Mouse (Mus musculus) midbrain, embryonic 12.5 days (tissue): ENCODE measurements at regions not wholly inside any gene's neighbourhood (a gene's known extent, or its start where the extent isn't known, plus 50 kb on each side); places are given as distances from the start of the nearest gene placed in this dataset.

Source experiments
- ATAC-seq: fragments of 200-750 bp; cut with Nextera tagmentation; 2 replicates; pipeline ENCODE4 v1.8.0; 2017; ENCODE audit warnings: low read depth, moderate TSS enrichment, moderate library complexity; ENCODE audit not compliant: low FRiP score
- H3K27ac ChIP-seq: fragments of 300-500 bp; sonication (generic); replicated peaks from 2 replicates; pipeline ENCODE4 v1.5.1; 2016; ENCODE audit warnings: mild to moderate bottlenecking
- H3K27me3 ChIP-seq: fragments of 300-500 bp; sonication (generic); 2 replicates; pipeline ENCODE4 v1.6.1; 2016; ENCODE audit warnings: mild to moderate bottlenecking
- H3K36me3 ChIP-seq: fragments of 300-500 bp; sonication (generic); 2 replicates; pipeline ENCODE4 v1.6.1; 2016
- H3K4me1 ChIP-seq: fragments of 300-500 bp; sonication (generic); 2 replicates; pipeline ENCODE4 v1.6.1; 2016
- H3K4me2 ChIP-seq: fragments of 300-500 bp; sonication (generic); replicated peaks from 2 replicates; pipeline ENCODE4 v1.6.1; 2016; ENCODE audit warnings: mild to moderate bottlenecking, moderate library complexity
- H3K4me3 ChIP-seq: fragments of 300-500 bp; sonication (generic); 2 replicates; pipeline ENCODE4 v1.5.1; 2016; ENCODE audit warnings: mild to moderate bottlenecking
- H3K9ac ChIP-seq: fragments of 300-500 bp; sonication (generic); replicated peaks from 2 replicates; pipeline ENCODE4 v1.6.1; 2016; ENCODE audit warnings: mild to moderate bottlenecking, moderate library complexity
- H3K9me3 ChIP-seq: fragments of 300-500 bp; sonication (generic); 2 replicates; pipeline ENCODE4 v1.6.1; 2016; ENCODE audit warnings: mild to moderate bottlenecking
- WGBS: fragments of 180-500 bp; shearing (Covaris S2); methylation state at CpG from one replicate; pipeline ENCODE4 v1.1.7; 2016; 5-methylcytosine and 5-hydroxymethylcytosine counted together

DNA sequence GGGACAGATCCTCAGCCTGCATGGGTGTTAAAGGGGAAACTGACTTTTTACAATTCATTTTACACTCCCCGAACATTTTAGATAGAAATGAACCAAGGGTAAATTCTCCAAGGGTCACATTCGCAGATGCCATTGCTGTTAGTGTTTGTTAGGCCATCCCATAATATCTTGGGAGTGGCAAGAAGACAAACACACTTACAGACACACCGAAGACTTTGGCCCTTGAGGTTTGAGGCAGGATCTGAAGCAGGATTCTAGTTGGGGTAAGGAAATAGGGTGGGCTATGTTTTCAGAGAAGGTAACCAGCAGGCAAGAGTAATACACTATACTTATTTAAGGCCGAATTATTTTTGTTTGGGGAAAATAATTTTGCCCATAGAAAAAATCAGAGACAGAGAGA, 263.1 kb upstream of the Sall1 start:
- Histone ChIP-seq H3K9ac (no peak overlapping the region), H3K27me3 (peaks cover 9% of the 10 kb centered on the region; the same call in 1 of the 2 replicates), H3K4me3 (no peak overlapping the region), H3K36me3 (no peaks in the 10 kb centered on the region), H3K9me3 (no peaks in the 10 kb centered on the region), H3K27ac (no peak overlapping the region), H3K4me2 (no peak overlapping the region), H3K4me1 (peaks cover 39% of the 10 kb centered on the region)
- WGBS, result 85% methylated on average over 4 of the region's 4 CpGs
- no peak for ATAC-seq

DNA sequence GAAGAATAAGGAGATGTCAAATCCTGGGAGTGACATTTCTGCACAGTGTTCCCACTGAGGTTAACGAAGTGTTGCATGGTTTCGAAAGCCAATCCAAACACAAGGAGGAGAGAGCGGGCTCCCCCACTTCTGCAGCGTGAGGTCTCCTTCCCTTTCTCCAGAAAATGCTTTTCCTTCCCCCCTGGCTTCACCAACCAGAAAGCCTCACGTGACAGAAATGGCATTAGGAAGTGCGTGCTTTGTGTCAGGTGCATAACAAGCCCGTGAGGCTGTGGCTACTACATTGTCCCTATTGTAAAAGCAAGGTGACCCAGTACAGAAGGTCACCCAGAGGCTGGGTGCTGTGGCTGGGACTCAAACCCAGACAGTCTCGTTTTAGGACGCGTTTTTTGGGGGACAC, 260.2 kb upstream of the Sall1 start:
- no peak overlapping the region for H3K27ac ChIP-seq
- WGBS, result 67% methylated on average over 10 of the region's 10 CpGs

DNA sequence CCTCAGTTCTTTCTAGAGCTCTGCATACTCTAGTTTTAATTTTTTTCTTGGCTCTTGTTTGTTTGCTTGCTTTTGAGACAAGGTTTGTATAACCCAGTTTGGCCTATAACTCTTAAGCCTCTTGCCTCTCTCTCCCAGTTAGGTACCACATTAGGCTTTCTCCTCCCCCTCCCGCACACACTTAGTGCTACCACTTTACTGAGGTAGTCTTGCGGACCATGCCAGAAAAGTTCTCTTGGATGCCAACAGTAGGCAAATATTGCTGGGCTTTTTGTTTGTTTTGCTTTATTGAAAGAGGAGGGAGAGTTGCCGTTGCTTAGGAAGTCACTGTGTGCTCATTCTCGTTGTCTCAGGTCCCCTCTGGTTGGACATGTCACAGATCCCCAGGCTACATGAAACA, 259.4 kb upstream of the Sall1 start:
- no peaks in the 10 kb centered on the region for H3K36me3 ChIP-seq
- peaks cover 9% of the 10 kb centered on the region; the same call in 1 of the 2 replicates for H3K27me3 ChIP-seq
- no peak for ATAC-seq
- no peak overlapping the region for H3K4me2 ChIP-seq
- H3K4me1 ChIP-seq, result peaks cover 15% of the 10 kb centered on the region
- no peak overlapping the region for H3K4me3 ChIP-seq
- 89% methylated on average over 4 of the region's 4 CpGs for WGBS
- H3K27ac ChIP-seq, result no peak overlapping the region
- no peak overlapping the region for H3K9ac ChIP-seq
- no peaks in the 10 kb centered on the region for H3K9me3 ChIP-seq

More for the DNA sequence above, 260.2 kb upstream of the Sall1 start:
- H3K4me1 ChIP-seq, result peaks cover 22% of the 10 kb centered on the region
- no peak for ATAC-seq
- no peak overlapping the region for H3K9ac ChIP-seq
- H3K27me3 ChIP-seq, result peaks cover 9% of the 10 kb centered on the region; the same call in 1 of the 2 replicates
- no peaks in the 10 kb centered on the region for H3K9me3 ChIP-seq
- no peak overlapping the region for H3K4me2 ChIP-seq
- H3K4me3 ChIP-seq, result no peak overlapping the region
- H3K36me3 ChIP-seq, result no peaks in the 10 kb centered on the region

DNA sequence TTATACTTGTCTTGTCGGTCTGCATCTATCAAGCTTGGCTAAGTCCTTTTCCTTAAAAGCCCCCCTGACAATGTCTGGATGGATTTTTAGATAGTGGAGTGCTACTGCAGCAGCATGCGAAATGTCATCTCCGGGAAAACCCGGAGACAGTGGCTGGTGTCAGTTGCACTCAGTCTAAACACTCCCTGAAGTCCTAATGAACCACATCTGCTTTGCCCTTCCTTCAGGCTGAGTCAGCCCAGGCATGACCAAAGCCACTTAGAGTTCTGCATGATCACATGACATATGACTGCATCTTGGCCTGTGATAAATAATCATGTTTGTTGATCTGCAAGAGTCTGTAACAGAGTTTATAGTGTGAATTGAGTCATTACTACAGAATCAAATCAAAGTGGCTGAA, 255.7 kb upstream of the Sall1 start:
- WGBS, result 88% methylated on average over 4 of the region's 4 CpGs
- Histone ChIP-seq H3K4me2 (no peak overlapping the region), H3K27me3 (no peaks in the 10 kb centered on the region), H3K9me3 (no peaks in the 10 kb centered on the region), H3K4me1 (peaks cover 5% of the 10 kb centered on the region; the same call in 1 of the 2 replicates), H3K27ac (no peak overlapping the region), H3K4me3 (no peak overlapping the region), H3K36me3 (no peaks in the 10 kb centered on the region), H3K9ac (no peak overlapping the region)
- ATAC-seq, result no peak

DNA sequence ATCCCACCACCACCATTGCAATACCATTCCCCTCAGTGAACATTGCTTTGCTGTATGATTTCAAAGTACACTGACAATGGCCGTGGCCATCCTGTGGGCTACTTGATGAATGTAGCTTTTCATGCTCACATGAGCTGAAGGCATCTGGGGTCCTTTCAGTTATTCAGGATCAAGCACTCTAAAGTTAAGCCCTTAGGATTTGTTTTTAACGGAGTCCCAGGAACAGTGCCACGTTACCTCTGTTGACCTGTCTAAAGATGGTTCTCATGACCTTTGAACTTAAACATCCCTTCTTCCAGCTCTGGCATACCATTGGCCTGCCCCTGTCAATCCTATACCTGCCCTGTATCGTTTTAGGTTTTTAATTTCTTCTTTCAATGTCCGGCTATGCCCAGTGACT, 251.7 kb upstream of the Sall1 start:
- H3K9me3 ChIP-seq, result no peaks in the 10 kb centered on the region
- H3K9ac ChIP-seq, result no peak overlapping the region
- 35% methylated on average over 5 of the region's 5 CpGs for WGBS
- H3K36me3 ChIP-seq, result no peaks in the 10 kb centered on the region
- H3K4me1 ChIP-seq, result no peaks in the 10 kb centered on the region; the same call in none of the 2 replicates
- no peak overlapping the region for H3K4me3 ChIP-seq
- ATAC-seq, result no peak
- no peak overlapping the region for H3K4me2 ChIP-seq
- no peak overlapping the region for H3K27ac ChIP-seq
- H3K27me3 ChIP-seq, result peaks cover 5% of the 10 kb centered on the region; the same call in 1 of the 2 replicates

DNA sequence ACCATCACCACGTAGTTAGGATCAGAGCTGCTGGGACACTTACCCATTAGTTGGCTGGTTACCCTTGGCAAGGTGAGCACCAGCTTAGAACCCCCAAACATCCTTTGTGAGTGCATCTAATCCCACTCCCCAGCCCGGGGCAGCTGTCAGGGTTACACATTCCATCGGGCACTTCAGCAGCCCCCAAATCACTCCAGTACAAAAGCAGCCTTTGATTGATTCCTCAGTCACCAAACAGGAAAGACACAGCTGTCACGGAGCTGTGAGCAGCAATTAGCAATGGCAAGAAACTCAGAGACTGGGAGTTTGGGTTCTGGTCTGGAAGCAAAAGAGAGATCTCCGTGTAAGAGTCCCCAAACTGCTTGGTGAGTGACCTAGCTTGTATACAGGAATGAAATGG, 245.1 kb upstream of the Sall1 start:
- Histone ChIP-seq H3K4me2 (0 out of 2 replicates have a peak overlapping the region, but pooled peaks have one; percentile 15), H3K36me3 (no peaks in the 10 kb centered on the region), H3K4me3 (no peak overlapping the region), H3K4me1 (peaks cover 13% of the 10 kb centered on the region), H3K27me3 (peaks cover 16% of the 10 kb centered on the region), H3K9ac (no peak overlapping the region), H3K9me3 (no peaks in the 10 kb centered on the region), H3K27ac (no peak overlapping the region)
- 5% methylated on average over 5 of the region's 5 CpGs for WGBS
- ATAC-seq, result no peak

DNA sequence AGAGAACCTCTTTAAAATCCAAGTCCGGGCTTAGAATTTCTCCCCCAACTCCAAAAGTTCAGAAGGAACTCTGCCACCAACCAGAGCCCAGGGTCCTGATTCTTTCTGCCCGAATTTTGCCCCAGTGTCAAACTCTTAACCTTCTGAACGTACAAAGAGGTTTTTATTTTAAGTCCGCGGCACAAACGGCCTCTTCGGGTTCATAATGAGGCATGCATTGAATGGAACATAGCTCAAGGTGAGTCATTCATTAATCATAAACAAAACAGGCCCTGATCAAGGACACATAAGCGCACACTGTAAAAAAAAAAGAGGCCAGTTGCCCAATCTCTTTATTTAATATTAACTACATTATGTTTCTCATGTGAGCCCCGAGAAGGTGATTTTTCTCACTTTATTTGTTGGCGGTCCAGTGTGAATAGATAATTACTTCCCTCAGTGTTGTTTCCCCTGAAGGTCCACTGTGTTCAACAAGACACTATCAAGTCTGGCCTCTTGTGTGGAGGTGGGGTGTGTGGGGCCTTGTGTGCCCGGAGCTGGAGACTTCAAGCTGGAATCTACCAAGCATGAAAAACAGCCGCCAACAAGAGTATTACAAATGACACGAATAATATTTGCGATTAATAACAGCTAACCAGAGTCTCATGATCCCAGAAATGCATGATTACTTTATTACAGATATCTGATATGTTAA, 241.1 kb upstream of the Sall1 start:
- 91% methylated on average over 14 of the region's 14 CpGs for WGBS

DNA sequence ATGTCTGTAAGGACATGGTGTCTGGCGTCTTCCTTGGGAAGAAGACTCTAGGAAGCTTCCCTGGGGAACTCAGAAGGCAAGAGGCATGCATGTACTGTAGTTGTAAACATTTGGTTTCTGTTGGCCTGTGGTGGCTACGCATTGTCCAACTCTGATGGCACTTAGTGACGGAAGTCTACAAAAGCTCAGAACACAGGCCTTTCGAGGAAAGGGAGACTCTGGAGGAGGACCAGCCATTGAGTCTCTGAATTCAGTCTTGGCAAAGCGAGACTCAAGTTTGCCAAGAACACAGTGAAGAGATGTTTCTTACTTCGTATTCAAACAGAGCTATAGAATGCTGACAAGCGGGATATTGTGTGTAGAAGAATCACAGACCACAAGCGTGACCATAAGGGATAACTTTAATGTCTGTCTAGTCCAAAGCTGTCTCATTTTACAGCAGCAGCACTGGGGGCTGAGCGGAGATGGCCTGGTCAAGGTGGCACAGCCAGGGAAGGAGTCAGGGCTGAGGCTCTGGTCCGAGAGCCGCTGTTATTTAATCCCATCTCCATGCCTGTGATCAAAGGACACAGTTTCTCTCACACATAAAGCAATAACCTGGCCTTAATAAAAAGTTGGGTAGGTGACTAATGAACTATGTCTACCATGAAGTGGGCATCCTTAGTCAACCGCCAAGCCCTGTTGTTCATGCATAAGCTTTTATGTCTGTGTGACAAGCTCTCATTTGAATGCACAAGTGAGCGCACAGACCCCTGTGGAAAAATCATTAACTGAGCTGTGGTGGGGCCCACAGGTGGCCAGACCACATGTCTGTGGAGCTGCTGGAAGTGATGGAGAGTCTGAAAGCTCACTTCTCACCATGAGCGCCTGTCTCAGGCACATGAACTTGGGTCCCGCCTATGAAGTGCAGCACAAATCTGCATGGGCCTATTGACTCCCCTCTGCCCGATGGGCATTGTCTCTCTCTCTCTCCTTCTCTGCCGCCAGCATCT, 239.4 kb upstream of the Sall1 start:
- H3K9me3 ChIP-seq, result no peaks in the 10 kb centered on the region
- WGBS, result 84% methylated on average over 17 of the region's 17 CpGs

More for the DNA sequence above, 241.1 kb upstream of the Sall1 start:
- Histone ChIP-seq H3K9me3 (no peaks in the 10 kb centered on the region), H3K36me3 (no peaks in the 10 kb centered on the region), H3K27me3 (peaks cover 10% of the 10 kb centered on the region), H3K9ac (no peak overlapping the region), H3K4me3 (no peak overlapping the region), H3K4me1 (peaks cover 13% of the 10 kb centered on the region), H3K27ac (no peak overlapping the region), H3K4me2 (no peak overlapping the region)
- ATAC-seq, result no peak

DNA sequence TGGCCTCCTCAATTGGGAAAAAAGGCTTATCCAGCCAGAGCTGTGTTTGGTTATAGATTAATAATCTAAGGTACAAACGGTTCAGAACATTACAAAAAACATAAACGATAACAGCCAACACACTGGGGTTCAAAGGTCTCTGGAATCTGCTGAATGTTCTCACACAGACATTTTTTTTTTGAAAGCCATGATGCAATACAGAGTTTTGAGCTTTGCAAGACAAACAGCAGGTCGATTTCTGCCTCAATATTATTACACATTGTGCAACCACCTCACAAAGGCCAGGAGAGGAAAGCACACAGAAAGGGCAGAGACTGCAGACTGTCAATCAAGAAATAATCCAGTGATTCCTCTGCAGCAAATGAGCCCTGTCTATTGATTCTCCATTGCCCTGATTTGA, 235.9 kb upstream of the Sall1 start:
- no peaks in the 10 kb centered on the region for H3K4me1 ChIP-seq
- H3K27me3 ChIP-seq, result peaks cover 4% of the 10 kb centered on the region; the same call in 1 of the 2 replicates
- H3K36me3 ChIP-seq, result no peaks in the 10 kb centered on the region
- H3K4me3 ChIP-seq, result no peak overlapping the region
- H3K9me3 ChIP-seq, result no peaks in the 10 kb centered on the region
- no peak overlapping the region for H3K4me2 ChIP-seq
- no peak overlapping the region for H3K9ac ChIP-seq
- no peak for ATAC-seq
- 82% methylated on average over 3 of the region's 3 CpGs for WGBS
- H3K27ac ChIP-seq, result no peak overlapping the region

More for the DNA sequence above, 239.4 kb upstream of the Sall1 start:
- H3K4me1 ChIP-seq, result peaks cover under 1% of the 10 kb centered on the region; the same call in 1 of the 2 replicates
- no peak for ATAC-seq
- H3K4me3 ChIP-seq, result no peak overlapping the region
- H3K27me3 ChIP-seq, result peaks cover 4% of the 10 kb centered on the region; the same call in 1 of the 2 replicates
- no peaks in the 10 kb centered on the region for H3K36me3 ChIP-seq
- H3K9ac ChIP-seq, result no peak overlapping the region
- no peak overlapping the region for H3K4me2 ChIP-seq
- no peak overlapping the region for H3K27ac ChIP-seq

DNA sequence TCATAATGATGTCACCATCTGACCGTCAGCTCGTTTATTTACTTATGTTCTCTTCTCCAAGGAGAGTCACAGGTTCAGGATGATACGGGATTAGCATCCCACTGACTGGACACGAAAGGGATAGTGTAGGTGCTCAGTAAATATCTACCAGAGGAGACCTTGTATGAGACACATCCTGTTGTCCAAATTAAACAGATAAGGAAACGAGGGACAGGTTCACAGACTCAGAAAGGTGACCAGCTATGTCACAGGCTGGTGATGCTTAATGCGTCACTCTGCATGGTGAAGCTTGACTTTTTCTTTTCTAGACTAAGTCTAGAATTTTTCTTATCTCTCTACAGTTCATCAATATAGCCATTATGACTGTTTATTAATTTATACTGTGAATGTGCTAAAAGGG, 235.2 kb upstream of the Sall1 start:
- peaks cover 4% of the 10 kb centered on the region; the same call in 1 of the 2 replicates for H3K27me3 ChIP-seq
- no peak for ATAC-seq
- H3K4me1 ChIP-seq, result no peaks in the 10 kb centered on the region

DNA sequence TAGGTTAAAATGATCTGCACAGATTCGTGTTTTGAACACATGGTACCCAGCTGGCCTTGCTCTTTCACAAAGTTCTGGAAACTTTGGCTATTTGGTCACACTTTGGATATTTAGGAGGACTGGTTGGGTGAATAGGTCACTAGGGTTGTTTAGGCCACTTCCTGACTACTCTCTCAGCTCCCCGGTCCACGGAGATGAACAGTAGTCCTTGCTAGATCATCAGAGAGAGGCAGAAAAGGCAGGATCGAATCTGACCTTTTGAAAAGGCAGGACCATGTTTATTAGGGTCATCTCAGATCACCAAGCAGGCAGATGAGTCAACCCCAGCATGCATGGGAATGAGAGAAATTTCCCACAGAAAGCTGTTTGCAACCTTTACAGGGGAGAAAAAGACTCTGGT, 229.3 kb upstream of the Sall1 start:
- peaks cover 27% of the 10 kb centered on the region for H3K4me1 ChIP-seq
- no peak overlapping the region for H3K9ac ChIP-seq
- no peaks in the 10 kb centered on the region for H3K9me3 ChIP-seq
- no peak for ATAC-seq
- H3K4me3 ChIP-seq, result no peak overlapping the region
- H3K4me2 ChIP-seq, result no peak overlapping the region; the same call in 1 of the 2 replicates
- peak overlapping the region; percentile 80 for H3K27ac ChIP-seq
- H3K27me3 ChIP-seq, result no peaks in the 10 kb centered on the region
- 56% methylated on average over 4 of the region's 4 CpGs for WGBS
- no peaks in the 10 kb centered on the region for H3K36me3 ChIP-seq

More for the DNA sequence above, 235.2 kb upstream of the Sall1 start:
- Histone ChIP-seq H3K9me3 (no peaks in the 10 kb centered on the region), H3K9ac (no peak overlapping the region), H3K27ac (no peak overlapping the region), H3K4me3 (no peak overlapping the region), H3K4me2 (no peak overlapping the region), H3K36me3 (no peaks in the 10 kb centered on the region)
- WGBS, result 89% methylated on average over 6 of the region's 6 CpGs

DNA sequence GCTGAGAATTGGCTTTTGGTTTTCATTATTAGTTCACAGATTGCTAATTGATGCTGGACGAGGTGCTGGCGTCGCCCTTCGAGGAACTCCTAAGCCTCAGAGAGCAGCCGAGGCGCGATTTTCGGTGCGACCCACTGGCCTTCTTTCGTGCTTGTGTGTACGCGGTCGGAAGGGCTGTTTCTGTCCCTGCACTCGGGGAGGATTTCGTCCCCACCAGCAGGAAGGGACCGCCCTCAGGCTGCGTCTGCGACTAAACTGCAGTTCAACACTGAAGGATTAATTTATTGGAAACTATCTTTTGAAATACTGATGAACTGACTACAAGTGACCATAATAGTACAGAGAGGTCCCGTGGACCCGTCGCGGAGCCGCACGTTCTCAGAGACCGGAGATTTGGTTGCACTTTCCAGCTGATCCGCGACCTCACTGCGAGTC, 228.4 kb upstream of the Sall1 start:
- under 1% methylated on average over 28 of the region's 28 CpGs for WGBS
- Histone ChIP-seq H3K36me3 (no peaks in the 10 kb centered on the region), H3K4me3 (peak overlapping the region; percentile 32), H3K4me1 (peaks cover 27% of the 10 kb centered on the region), H3K9ac (peak overlapping the region; percentile 8), H3K27ac (peak overlapping the region; percentile 80), H3K9me3 (no peaks in the 10 kb centered on the region), H3K27me3 (no peaks in the 10 kb centered on the region), H3K4me2 (peak overlapping the region; percentile 51)
- peak; percentile 48 for ATAC-seq
